Mouse (Mus musculus) left cerebral cortex, adult 9 months (tissue): ENCODE data around the gene Clip3.

Experiments used
- DNase-seq, 2 experiments: peaks; one replicate each; pipeline ENCODE4 v3.0.0; 2022; ENCODE audit warnings: low spot score in 2 of 2

Gene Clip3

DNA sequence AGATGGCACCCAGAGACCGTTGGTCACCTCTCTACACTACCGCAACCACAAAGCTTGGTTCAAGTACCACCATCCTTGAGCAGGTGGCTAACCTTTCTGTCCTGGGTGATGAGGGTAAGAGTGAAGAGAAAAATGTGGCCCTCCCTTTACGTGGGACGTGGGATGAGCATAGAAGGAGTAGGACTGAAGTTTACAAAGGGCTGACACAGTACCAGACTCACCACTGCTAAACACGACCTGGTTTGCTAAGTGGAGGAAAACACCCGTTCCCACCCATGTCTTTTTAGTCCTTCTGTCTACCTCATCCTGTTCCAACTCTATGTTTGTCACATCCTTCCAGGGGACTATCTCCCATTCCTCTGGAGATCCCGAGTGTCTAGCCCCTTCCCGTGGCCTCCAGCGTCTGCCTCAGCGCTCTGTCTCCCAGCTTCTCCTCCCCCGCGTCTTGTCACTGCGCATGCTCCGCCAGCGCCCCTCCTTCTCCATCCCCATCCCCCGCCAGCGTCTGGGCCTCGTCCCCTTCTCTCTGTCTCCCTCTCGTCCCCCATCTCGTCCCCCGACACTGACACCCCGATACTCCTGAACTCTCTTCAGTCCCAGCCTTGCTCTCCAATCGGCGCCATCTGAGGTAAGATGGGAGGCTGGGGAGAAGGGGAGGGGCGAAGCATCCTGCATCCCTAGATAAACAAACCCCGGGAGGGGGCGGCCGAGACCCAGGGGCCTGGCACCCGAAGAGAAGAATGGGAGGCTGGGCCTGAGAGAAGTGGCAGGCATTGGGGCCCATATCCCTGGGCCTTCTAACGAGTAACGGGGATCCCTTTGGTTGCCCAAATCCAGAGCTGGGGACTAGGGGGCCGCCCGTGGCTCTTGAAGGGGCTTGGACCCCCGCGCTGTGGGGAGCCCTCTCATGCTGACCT is at the start of gene Clip3:
Gene Clip3, plus strand, starts transcription at position 514 of the 917 bp plus-strand sequence.
- peak; percentile 76 to 92 for DNase-seq

DNA sequence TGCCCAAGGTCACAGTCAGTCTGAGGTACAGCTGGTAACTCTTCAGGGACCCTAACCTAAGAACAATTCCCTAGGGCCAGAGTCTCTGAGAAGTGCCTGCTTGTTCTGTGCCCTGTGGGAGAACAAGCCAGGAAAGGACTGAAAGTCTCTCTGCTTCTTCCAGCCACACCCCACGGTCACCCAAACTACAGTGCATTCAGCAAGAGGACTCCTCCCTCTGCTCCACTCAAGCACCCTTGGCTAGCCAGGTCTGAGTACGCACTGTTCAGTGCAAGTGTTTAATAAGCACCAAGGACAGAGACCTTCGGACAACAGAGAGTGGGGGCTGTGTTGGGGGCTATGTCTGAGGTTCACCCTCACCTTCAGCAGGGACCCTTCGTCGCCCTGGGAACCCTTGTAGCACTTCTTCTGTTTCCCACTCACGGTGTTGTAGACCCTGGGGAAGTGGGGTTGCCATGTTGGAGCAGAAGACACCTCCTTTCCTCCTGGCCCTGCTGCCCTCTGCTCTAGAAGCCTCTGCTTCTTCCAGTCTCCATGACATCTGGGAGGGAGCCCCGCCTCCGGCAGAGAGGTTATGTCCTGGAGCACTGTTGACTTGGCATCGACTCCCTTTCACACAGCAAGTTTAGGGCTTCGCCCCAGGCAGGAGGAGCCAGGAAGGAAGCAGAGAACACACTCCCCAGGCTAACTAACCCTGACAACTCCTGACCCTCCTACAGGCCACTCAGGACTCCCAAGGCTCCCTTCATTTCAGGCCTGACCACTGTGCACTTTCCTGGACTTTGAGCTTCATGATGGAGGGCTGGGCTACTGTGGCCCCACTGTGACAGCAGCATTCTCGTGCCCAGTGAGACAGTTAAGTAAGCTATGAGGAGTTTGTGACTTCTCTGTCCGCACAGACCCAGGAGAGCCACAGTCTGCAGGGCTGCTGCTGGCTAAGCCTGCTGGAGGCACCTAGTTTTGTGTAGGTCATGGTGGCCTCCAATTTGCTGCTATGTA is 39.3 kb upstream of the Clip3 start:
- no peak for DNase-seq

DNA sequence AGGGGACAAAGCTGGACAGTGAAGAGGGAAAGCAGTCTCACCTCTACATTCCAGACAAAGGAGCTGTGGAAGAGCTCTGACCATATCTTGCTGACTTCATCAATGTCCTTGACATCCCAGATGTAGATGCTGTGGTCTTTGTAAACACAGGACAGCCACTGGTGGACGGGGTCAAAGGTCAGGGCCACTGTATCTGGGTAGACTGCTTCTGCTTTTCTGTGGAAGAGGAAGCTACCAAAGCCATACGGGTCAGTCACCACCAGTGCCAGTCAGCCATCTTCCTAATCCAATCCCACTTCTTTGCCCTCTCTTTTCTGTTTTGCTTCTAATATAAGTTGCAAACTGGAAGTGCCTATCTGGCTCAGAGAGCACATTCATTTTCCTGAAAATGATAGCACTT is 26.5 kb upstream of the Clip3 start:
- DNase-seq, result no peak

DNA sequence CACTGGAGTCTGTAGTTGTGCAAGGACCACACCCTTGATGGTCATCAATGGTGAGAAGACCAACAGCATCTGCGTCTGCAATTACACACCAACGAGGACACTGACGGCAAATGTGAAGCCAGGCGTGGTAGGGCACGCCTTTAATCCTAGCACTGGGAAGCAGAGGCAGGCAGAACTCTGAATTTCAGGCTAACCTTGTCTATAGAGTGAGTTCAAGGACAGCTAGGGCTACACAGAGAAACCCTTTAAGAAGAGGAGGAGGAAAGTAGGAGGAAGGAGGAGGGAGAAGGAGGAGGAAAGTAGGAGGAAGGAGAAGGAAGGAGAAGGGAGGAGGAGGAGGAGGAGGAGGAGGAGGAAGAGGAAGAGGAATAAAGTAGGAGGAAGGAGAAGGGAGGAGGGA is 26.0 kb upstream of the Clip3 start:
- DNase-seq, result no peak

DNA sequence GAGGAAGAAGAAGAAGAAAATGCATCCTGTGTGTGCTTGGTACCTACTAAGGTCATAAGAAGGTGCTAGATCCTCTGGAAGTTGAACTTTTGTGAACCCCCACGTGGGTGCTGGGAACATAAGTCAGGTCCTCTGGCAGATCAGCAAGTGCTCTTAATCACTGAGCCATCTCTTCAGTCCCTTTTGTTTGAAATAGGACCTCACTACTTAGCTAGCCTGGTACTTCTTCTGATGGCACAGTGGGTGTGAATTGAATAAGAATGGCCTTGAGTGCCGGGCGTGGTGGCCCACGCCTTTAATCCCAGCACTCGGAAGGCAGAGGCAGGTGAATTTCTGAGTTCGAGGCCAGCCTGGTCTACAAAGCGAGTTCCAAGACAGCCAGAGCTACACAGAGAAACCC is 25.6 kb upstream of the Clip3 start:
- no peak for DNase-seq

DNA sequence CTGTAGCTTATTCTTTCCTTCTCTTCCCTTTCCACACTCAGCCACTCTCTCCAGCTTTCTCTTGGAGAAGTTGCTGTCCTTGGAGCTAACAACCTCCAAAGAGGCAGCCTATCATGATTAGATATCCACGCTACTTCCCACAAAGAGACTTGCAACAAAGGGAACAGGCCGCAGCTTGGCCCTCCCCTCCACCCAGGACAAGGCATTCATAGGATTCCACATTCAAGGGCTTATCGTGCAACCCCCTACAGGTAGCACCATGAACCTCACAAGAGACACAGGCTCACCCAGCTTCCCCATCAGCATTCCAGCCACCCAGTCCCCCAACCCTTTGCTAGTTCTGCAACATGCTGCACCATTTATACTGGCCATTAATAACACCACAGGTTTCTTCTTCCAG is 24.7 kb upstream of the Clip3 start:
- DNase-seq, result no peak

DNA sequence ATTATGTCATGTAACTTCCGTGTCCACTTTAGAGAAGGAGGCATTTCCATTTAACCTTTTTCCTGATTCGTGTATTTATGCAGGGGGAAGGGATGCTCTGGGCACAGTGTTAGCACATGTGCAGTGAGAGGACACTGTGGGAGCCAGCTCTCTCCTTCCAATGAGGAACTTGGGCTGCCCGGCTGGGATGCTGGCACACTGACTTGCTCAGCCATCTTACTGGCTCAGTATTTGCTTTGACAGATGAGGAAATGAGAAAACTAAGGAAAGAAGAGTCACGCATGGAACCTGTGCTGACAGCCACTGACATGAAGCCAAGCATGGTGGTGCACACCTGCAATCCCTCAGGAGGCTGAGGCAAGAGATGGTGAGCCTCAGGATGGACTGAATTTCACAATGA is 21.9 kb upstream of the Clip3 start:
- no peak for DNase-seq

GRCm38 (mm10) chr7:30274383-30274782 is 17.1 kb upstream of the Clip3 start:
- DNase-seq, result no peak

- no peak for DNase-seq
These were observed 12.6 kb upstream of the Clip3 start for GRCm38 (mm10) chr7:30278911-30279310.

DNA sequence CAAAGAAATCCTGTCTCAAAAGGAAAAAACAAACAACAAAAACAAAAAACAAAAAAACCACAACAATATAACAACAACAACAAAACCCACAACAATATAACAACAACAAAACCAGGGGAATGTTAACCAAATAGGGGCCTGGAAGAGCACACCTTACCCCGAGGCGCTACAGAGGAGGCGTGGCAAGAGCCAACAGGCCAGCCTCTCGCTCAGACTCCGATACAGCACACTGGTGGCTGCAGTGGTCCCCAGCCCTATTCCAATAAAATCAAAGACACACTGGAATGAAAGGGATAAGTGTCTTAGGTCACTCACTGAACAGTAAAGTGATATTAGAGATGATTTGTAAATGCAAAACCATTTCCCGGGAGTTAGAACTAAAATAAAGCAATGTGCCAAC is 12.0 kb upstream of the Clip3 start:
- no peak for DNase-seq

GRCm38 (mm10) chr7:30279951-30280669 is 11.4 kb upstream of the Clip3 start, which contains the start of the genes Thap8 and Wdr62:
Thap8 (plus strand) TSS chr7:30280094.
Wdr62 (minus strand) TSS chr7:30280419.
- peak; percentile 77 to 92 for DNase-seq

DNA sequence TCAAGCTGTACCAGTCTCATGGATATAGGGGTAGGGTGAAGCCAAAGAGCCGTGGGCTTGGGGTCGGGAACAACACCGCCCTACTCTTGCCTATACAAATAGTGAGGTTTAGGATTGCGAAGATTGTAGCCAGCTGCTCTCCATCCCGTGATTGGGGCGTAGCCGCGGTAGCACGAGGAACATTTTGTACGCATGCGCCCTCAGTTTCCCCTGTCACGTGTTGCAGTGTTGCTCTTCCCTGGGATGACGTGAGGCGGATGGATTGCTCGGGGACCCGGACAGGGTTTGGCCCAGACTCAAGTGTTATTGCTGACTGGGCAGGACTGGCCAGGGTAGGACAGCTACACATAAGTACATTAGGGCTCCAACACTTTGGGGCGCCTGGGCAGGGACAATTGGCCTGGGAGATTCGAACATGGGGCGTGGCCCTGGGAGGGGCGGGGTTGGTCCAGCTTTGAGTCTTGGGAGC is 10.8 kb upstream of the Clip3 start:
- peak; percentile 81 to 94 for DNase-seq

DNA sequence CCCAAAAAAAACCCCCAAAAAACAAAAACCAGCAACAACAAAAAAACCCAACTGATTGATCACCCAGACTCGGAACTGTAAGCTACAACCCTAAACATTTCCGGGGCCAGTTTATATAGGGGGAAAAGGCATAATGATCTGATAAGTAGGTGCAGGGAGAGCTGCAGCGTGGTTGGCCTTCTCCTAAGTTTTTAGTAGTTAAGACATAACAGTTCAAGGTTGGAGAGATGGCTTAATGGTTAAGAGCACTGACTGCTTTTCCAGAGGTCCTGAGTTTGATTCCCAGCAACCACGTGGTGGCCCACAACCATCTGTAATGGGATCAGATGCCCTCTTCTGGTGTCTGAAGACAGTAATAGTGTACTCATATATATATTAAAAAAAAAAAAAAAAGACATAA is 10.0 kb upstream of the Clip3 start:
- DNase-seq, result no peak

GRCm38 (mm10) chr7:30282740-30283139 is 8.8 kb upstream of the Clip3 start:
- DNase-seq, result no peak

DNA sequence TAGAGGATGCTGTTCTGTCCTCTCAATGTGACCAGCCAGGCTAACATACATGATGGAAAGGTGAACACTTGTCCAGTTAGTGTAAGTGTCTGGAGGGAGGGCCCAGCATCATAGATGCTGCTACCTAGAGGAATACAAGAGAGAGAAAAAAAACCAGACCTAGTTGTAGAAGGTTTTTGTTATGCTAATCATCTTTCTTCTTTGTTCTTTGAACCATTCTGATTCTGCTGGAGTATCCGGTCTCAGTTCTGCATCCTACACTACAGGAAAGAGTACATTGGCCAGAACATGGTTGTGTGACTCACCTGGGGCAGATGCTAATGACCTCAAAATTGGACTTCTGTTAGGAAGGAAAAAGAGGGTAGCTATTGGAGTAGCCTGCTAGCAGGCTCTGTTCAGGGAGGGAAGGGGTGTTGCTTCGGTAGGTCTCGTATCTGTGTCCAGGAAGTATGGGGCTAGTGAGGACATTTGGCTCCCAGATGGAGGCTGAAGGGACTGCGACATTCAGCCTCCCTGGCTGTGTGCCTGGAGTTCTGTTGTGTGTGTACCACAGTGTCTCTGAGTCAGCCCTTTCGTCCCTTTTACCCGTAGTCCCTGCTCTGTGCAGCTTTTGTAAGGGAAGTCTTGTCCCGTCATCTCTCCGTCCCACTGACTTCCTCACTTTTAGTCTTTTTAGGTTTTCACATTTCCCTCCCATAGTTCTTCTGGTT is 4.7 kb upstream of the Clip3 start:
- DNase-seq, result no peak

DNA sequence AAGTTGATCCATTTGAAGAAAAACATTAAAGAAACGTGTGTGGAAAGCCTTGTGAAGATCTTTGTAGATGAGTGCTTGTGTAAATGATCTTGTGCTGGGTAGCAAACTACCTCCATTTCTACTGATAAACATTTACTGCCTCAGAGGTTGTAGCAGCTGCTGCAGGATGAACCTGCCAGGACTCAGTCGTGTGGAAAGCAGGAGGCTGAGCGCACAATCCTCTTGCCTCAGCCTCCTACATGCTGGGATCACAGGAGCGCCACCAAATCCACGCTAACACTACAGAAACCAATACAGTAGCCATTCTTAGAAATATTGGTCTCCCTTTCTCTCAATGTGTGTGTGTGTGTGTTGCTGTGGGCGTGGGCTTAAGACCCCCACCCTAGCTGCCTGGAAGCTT is 3.5 kb upstream of the Clip3 start:
- no peak for DNase-seq

- no peak for DNase-seq
These were observed 2.3 kb upstream of the Clip3 start for GRCm38 (mm10) chr7:30289071-30289713.

GRCm38 (mm10) chr7:30289714-30290399 is 1.7 kb upstream of the Clip3 start:
- DNase-seq, result no peak

GRCm38 (mm10) chr7:30293795-30294194 is 2.3 kb downstream of the Clip3 start:
- peak in 1 of 2 experiments; percentile 44 for DNase-seq

DNA sequence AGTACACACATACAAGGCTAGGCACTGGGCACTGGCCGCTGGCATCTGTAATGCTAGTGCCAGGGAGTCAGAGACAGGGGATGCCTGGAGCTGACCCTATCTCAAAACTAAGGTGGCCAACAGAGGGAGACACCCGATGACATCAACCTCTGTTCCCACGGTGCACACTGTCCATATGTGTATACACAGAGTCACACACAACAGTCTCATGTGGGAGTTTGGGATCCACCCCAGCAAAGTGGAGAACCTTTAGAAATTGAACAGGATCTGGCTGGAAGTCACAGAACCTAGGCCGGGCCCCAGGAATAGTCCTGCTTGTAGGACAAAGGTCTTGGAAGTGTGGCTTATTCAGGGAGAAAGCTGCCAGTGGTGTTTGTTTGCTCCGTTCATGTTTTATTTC is 2.8 kb downstream of the Clip3 start:
- DNase-seq, result no peak
